Mouse (Mus musculus) brain, embryonic 14.5 days (tissue): ENCODE results near the gene Hic1.

ENCODE experiments used
- CTCF ChIP-seq: fragments of 200-500 bp; IDR thresholded peaks from 2 replicates; pipeline ENCODE4 v1.5.1; 2012; ENCODE audit warnings: inconsistent platforms, mild to moderate bottlenecking, moderate library complexity, borderline replicate concordance; ENCODE audit not compliant: insufficient read depth, insufficient read length; ENCODE audit errors: extremely low read depth
- POLR2A ChIP-seq: fragments of 200-500 bp; IDR thresholded peaks from 2 replicates; pipeline ENCODE4 v1.6.1; 2012; ENCODE audit warnings: mild to moderate bottlenecking, inconsistent platforms, borderline replicate concordance; ENCODE audit not compliant: poor library complexity, insufficient read depth, insufficient read length, severe bottlenecking; ENCODE audit errors: extremely low read depth

DNA sequence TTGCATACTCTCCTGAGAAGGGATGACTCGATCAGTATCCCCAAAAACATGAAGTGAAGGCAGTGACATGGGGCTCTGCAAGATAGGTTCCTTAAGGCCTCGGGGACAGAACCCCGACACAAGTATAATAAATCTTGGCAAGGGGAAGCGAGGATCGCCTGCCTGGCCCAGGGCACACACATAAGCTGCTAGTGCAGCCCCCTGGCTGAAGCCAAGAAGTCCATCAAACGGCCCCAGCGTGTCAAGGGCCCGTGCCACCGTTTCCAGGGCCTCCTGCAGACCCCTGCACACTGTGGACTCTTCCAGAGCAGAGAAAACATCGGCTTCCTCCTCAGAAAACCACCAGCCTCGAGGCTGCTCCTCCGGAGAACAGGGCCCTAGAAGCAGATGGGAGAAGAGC is 8.7 kb upstream of the Hic1 start:
- TF ChIP-seq CTCF (no peak), POLR2A (no peak)
